Mouse (Mus musculus) ovary, adult 18-20 months (tissue): ENCODE measurements around the gene Akt1.
A peak's percentile ranks its signal among the peaks of the same experiment; 100 is the strongest.

Source experiments
- DNase-seq: peaks from one replicate; pipeline ENCODE4 v3.0.0; 2022; ENCODE audit warnings: low spot score, mixed read lengths

Gene Akt1

DNA sequence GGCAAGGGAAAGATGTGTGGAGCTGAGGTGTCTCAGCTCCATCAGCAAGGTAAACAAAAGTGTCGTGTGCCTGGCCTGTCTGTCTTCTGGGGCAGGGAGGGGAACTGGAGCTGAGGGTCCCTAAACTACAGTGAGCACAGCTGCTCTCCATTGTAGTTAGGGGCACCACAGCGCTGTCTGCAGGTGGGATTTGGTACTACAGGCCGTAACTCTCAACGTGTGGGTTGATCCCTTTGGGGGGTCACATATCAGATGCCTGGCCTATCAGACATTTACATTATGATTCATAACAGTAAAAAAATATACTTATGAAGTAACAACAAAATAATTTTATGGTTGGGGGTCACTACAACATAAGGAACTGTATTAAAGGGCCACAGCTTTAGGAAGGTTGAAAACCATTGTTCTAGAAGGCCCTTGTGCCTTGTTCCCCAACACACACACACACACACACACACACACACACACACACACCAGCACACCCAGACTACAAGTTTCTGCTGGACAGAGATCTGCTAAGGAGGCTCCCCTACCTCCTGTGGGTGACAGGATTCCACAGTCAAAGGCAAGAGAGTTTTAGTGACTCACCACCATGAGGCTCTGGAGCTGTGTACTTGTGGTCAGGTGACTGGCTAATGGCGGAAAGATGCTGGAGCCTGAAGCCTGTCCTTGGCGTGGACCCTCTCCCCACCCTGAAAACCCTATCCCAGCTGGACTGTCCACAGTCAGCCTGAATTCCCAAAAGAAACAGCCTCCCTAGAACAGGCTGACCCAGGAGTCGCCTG is 47.4 kb downstream of the Akt1 start:
- DNase-seq: no peak

DNA sequence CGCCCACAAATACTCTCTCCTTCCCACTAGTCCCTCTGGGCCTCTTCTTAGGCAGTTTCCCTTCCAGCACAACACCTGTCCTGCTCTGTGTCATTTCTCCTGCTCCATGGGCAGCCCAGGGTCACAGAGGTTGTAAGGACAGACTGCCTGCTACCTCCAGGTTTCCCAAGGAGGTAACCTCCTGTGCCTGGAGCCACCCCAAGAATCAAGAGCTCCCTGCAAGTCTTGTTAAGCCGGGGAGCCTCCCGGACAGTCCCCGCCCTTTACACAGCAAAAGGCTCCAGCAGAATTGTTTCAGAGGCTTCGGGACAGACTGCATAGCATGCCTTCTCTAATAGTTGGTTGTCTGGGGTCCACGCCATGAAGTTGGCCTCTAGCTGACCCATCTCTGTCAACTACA is 48.2 kb downstream of the Akt1 start:
- no peak for DNase-seq

DNA sequence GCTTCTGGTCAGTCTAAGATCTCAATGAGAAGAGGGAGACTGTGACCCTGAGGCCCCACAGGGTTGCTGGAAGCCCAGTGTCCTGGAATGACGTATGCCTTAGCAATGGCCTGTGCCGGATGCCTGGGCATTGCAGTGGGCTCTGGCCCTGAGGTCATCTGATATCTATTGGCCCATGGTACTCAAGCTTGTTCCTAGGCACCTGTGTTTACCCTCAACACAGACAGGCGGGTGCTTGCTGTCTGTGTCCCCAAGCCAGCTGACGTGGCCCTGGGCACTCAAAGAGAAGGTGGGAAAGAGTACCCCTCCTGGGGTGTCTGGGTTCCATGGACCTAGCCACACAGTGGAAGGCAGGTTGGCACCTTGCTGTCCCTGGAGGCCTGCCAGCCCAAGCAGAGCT is 49.0 kb downstream of the Akt1 start:
- DNase-seq: no peak

- DNase-seq: no peak
Measured at GRCm38 (mm10) chr12:112623742-112624141, 50.9 kb downstream of the Akt1 start.

DNA sequence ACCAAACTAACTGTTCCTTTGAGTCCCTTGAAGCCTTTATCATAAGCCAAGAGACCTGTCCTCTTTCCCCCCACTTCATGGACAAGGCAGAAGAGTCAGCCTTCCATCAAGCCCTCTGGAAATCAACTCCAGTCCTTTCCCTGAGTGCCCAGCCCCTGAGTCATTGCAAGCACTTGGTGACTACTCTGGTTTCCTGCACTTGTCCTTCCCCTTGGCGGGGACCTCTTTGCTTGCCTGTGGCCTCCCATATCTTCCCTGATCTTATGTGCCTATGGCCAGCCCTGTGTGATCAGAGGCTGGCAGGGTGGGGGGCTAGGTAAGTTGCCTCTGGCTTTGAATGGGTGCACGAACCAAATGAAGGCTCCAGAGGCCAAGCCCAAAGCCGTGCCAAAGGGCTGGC is 52.8 kb downstream of the Akt1 start:
- DNase-seq: no peak

DNA sequence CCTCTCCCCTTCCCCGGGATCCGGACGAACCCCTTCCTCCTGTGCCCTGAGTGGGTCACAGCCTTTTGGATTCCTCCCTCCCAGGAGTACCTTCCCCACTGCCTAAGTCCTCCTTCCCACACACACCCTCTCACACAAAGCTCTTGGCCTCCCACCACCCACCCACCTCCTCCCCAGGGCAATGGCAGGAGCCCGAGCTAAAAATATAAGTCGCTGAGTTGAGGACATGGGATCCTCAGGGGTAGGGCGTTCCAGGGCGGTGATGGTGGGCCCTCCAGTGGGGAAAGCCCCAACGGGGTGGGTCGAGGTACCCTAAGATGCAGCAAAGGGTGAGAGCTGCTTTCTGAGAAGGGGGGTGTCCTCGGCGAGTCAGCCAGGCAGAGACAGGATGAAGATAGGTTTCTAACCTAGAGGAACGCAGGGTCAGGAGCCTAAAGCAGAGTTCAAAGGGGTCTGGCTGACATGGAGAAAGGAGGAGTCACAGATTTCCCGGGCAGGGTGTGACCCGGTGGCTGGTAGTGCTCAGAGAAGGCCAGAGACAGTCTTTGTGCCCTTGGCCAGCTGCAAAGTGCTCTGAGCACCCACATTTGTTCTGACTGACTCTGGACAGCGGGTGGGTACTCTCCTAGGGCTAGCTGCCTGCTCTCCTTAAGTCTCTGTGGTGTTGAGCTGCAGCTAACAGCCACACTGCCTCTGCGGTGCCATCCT is 54.2 kb downstream of the Akt1 start:
- no peak for DNase-seq

- DNase-seq: peak; percentile 30
Measured at GRCm38 (mm10) chr12:112619686-112620353, 54.9 kb downstream of the Akt1 start, which contains the start of gene Adssl1. Gene Adssl1, plus strand, starts transcription at chr12:112620045.

GRCm38 (mm10) chr12:112618981-112619685 is 55.6 kb downstream of the Akt1 start:
- no peak for DNase-seq

GRCm38 (mm10) chr12:112617898-112618380 is 56.7 kb downstream of the Akt1 start:
- no peak for DNase-seq

DNA sequence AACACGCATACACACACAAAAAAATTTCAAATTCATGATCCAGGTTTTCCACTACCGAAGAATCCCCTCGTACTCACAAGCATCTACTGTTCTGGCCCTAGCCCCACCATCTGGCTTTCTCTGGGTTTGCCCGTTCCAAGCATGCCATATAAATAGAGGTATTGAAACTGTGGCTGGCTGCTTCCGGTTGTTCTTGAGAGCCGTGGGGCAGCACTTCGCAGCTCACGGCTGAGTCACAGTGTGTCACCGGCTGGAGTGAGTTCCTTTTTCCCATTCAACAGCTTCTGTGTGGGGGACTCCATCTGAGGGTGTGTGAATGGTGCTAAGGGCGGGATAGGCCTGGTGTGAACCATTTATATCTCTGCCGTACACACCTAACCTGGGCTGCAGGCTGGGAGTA is 57.5 kb downstream of the Akt1 start:
- DNase-seq: no peak

- no peak for DNase-seq
Measured at GRCm38 (mm10) chr12:112616668-112617067, 58.0 kb downstream of the Akt1 start.

DNA sequence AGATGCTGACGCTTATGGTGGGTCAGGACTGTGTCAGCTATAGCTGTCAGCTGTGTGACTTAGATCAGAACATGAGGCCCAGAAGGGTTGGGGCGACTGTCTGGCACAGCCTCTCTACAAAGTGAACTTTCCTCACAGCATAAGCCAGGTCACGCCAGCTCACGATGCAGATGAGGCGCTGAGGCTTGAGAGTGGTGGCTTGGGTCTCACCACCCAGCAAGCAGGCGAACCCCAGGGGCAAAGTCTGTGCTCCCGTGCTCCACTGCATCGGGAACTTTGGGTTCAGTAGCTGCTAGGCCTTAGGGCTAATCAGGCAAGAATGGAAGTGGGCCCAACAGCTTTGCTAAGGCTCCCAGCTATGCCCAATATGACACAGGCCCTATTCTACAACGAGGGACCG is 65.7 kb downstream of the Akt1 start:
- no peak for DNase-seq

GRCm38 (mm10) chr12:112606998-112607397 is 67.7 kb downstream of the Akt1 start:
- no peak for DNase-seq

DNA sequence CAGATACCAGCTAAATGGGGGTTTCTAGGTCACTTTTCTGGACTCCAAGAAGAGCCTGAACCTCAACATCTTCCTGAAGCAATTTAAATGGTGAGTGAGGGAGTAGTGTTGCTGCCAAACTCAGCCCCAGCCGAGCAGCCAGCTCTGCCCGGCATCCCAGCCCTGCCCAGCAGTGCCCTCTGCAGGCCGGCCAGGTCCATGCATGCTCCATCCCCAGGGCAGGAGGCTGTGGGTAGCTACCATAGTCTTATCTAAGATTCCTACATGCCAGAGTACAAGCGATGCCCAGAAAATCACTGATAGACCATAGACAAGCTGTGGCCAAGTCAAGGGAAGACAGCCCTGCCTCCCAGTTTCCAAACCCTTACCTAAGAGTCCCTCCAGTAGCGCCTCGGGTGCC is 68.9 kb downstream of the Akt1 start:
- DNase-seq: peak; percentile 52

GRCm38 (mm10) chr12:112604709-112605649 is 69.7 kb downstream of the Akt1 start:
- no peak for DNase-seq

DNA sequence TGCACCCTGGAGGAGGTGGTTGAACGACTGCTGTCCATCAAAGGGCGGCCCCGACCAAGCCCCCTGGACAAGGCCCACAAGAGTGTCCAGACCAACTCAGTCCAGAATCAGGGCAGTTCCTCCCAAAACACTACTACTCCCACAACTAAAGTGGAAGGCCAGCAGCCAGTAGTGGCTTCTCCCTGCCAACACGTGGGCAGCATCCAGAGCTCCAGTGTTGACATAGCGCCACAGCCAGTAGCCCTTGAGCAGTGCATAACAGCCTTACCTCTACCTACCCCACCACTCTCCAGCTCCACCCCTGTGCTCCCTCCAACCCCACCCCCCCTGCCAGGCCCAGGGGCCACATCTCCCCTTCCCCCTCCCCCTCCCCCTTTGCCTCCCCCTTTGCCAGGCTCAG is 70.7 kb downstream of the Akt1 start:
- DNase-seq: no peak
